Mouse (Mus musculus) gastrocnemius, postnatal 4 days (tissue): ENCODE data around the gene Gm47791. TPM values are rescaled to one million over a fixed set of nuclear protein-coding genes. Genes with fewer than 3 reads are reported as not detected.

ENCODE experiments used
- DNase-seq, 2 experiments: peaks; one replicate each; pipeline ENCODE4 v3.0.0; 2021 to 2022; ENCODE audit warnings: low spot score in 2 of 2, mixed read lengths in 2 of 2
- long read RNA-seq, 2 experiments: library from polyadenylated mRNA; stranded (forward); transcript quantifications; one replicate each; pipeline ENCODE4 v2.0.0; 2021
- total RNA-seq, 2 experiments: library from RNA; stranded (reverse); gene quantifications; 2 replicates each; pipeline ENCODE4 v1.2.3; 2021

Gm47791 gene
- not detected for total RNA-seq
- long read RNA-seq, experiment 1: 0 reads
- long read RNA-seq, experiment 2: 0 reads

GRCm38 (mm10) chr1:82771022-82771586 is at the start of gene Gm47791:
TSS of gene Gm47791 (minus strand) at chr1:82771243.
- DNase-seq: no peak

GRCm38 (mm10) chr1:82820626-82821186 is 49.7 kb upstream of the Gm47791 start:
- DNase-seq: no peak

- DNase-seq: no peak
These were observed 49.1 kb upstream of the Gm47791 start for GRCm38 (mm10) chr1:82820179-82820578.

- DNase-seq: no peak
These were observed 48.3 kb upstream of the Gm47791 start for GRCm38 (mm10) chr1:82819366-82819765.

GRCm38 (mm10) chr1:82815941-82816716 is 45.1 kb upstream of the Gm47791 start:
- DNase-seq: no peak

- no peak for DNase-seq
These were observed 40.7 kb upstream of the Gm47791 start for GRCm38 (mm10) chr1:82811766-82812165.

GRCm38 (mm10) chr1:82808564-82808963 is 37.5 kb upstream of the Gm47791 start:
- DNase-seq: no peak

- no peak for DNase-seq
These were observed 36.2 kb upstream of the Gm47791 start for GRCm38 (mm10) chr1:82807206-82807605.

GRCm38 (mm10) chr1:82806391-82806790 is 35.3 kb upstream of the Gm47791 start:
- no peak for DNase-seq

- no peak for DNase-seq
These were observed 33.0 kb upstream of the Gm47791 start for GRCm38 (mm10) chr1:82804059-82804458.

- DNase-seq: no peak
These were observed 32.6 kb upstream of the Gm47791 start for GRCm38 (mm10) chr1:82803608-82804007.

GRCm38 (mm10) chr1:82801105-82801783 is 30.2 kb upstream of the Gm47791 start:
- DNase-seq: no peak

GRCm38 (mm10) chr1:82798922-82799321 is 27.9 kb upstream of the Gm47791 start:
- no peak for DNase-seq

- no peak for DNase-seq
These were observed 27.3 kb upstream of the Gm47791 start for GRCm38 (mm10) chr1:82798304-82798703.

GRCm38 (mm10) chr1:82797088-82797487 is 26.0 kb upstream of the Gm47791 start:
- no peak for DNase-seq

GRCm38 (mm10) chr1:82795702-82796443 is 24.8 kb upstream of the Gm47791 start:
- DNase-seq: no peak

GRCm38 (mm10) chr1:82795211-82795610 is 24.2 kb upstream of the Gm47791 start:
- DNase-seq: no peak

- no peak for DNase-seq
These were observed 22.9 kb upstream of the Gm47791 start for GRCm38 (mm10) chr1:82793986-82794385.

- DNase-seq: no peak
These were observed 22.1 kb upstream of the Gm47791 start for GRCm38 (mm10) chr1:82793110-82793509.

- DNase-seq: no peak
These were observed 21.2 kb upstream of the Gm47791 start for GRCm38 (mm10) chr1:82792238-82792637.

- no peak for DNase-seq
These were observed 20.1 kb upstream of the Gm47791 start for GRCm38 (mm10) chr1:82791105-82791504.
